Mouse (Mus musculus): ENCODE measurements around the gene Lrpprc.

Gene Lrpprc

GRCm38 (mm10) chr17:84672376-84673369, 117.9 kb downstream of the Lrpprc start:
- no peak for DNase-seq (ENCODE audit: low spot score in 2 of 2)

GRCm38 (mm10) chr17:84667848-84668247, 122.7 kb downstream of the Lrpprc start:
- no peak for DNase-seq (ENCODE audit: low spot score in 2 of 2)

GRCm38 (mm10) chr17:84665691-84666090, 124.9 kb downstream of the Lrpprc start:
- no peak for DNase-seq (ENCODE audit: low spot score in 2 of 2)

GRCm38 (mm10) chr17:84665053-84665452, 125.5 kb downstream of the Lrpprc start:
- no peak for DNase-seq (ENCODE audit: low spot score in 2 of 2)

GRCm38 (mm10) chr17:84658951-84659350, 131.6 kb downstream of the Lrpprc start:
- DNase-seq (ENCODE audit: low spot score in 2 of 2) = no peak

GRCm38 (mm10) chr17:84658195-84658594, 132.4 kb downstream of the Lrpprc start:
- no peak for DNase-seq (ENCODE audit: low spot score in 2 of 2)

- no peak for DNase-seq (ENCODE audit: low spot score in 2 of 2)
Observed at GRCm38 (mm10) chr17:84657782-84658181, 132.8 kb downstream of the Lrpprc start.

- DNase-seq (ENCODE audit: low spot score in 2 of 2) = no peak
Observed at GRCm38 (mm10) chr17:84657422-84657732, 133.2 kb downstream of the Lrpprc start.

DNA sequence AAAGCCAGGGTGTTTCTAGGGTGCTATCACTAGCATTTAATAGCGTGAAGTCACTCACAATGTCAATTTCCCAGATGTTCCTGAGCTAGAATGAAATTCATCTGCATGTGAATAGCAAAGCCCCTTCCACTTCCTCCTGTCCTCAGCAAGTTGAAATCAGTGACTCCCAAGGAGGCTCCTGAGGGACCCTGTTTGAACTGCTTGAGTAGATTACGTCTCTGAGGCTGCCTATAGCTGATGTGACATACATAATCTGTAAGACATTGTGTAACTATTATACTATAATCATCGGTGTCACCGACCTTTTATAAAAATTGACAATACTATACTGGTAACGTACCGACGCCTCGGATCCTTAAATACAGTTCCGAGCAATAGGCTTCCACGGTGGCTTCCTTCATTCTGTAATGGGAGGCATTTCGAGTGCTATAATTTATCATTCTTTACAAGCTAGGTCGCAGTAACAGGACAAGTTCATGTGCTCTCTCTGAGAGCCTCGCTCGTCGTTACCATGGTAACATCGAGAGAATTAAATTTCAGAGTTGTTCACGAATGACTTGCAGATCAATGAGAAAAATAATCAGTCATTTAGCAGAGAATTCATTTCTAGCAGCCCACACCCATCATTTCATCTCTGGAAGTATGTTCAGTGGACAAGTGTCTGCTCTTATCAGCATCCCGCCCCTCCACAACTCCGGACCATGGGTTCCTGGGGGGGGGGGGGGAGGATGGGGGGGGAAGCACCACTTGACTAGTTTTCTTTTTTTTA, 133.8 kb downstream of the Lrpprc start:
- DNase-seq (ENCODE audit: low spot score in 2 of 2) = no peak

DNA sequence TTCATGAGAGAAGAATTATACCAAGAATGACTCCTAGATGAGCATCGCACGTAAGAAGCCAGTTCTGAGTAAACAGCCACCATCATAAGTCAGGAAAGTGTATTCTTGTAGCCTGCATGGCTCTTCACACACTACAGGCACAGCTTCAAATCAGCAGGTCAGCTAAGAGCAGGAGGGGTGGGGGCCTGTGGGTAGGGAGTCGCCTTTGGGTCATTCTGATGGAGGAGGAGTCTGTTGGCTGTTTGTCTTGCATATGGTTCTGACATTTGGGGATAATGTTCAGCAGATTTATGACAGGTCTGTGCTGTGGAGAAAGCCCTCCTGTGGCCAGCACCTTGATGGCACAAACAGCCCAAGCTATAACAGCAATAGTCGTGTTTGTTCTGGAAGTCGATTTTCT, 134.4 kb downstream of the Lrpprc start:
- DNase-seq (ENCODE audit: low spot score in 2 of 2) = no peak
